Mouse (Mus musculus): ENCODE measurements around the gene Gemin5.

The Gemin5 gene

DNA sequence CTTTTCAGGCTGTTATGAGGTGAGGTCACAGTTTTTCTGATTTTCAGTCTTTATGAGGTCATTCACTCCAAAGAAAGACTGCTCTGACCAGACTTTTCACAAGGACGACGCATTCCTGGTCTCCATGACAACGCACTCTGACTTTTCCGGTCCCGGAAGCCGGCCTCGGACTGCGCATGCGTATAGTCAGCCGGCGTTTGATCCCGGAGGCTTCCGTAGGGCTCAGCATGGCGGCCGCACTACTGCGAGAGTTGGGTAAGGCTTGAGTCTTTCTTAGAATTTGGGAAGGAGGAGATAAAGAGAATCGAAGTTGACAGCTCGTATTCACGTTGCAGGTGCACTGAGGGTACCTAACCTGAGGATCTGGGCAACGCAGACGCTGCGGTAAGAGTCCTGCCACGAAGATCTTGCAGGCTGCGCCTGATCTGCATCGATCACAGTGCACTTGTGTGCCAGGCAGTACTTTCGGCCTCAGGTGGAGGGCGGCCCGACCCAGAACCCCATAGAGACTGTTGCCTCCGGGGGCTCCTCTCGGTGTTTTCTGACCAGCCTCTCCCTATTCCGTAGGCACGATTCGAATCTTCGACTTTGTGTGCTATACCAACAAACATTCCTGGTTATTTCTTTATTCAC lies 3.2 kb upstream of the Gemin5 start, which contains the start of gene Mrpl22:
Gene Mrpl22 (plus strand): TSS at position 203 of the 633 bp plus-strand sequence.
- in situ Hi-C loops (cut with MboI, MseI): loop anchor here (5.0 kb wide), 2 partner anchors 41 to 121 kb away; no protein-coding TSS in a partner anchor

GRCm38 (mm10) chr11:58169666-58170065 lies 1.3 kb upstream of the Gemin5 start:
- in situ Hi-C loops (cut with MboI, MseI): loop anchor here (5.0 kb wide), 2 partner anchors 43 to 123 kb away; no protein-coding TSS in a partner anchor

GRCm38 (mm10) chr11:58167822-58168166 lies 545 bp downstream of the Gemin5 start:
- in situ Hi-C loops (cut with MboI, MseI): no loop called here

- in situ Hi-C loops (cut with MboI, MseI): no loop called here
Measured at GRCm38 (mm10) chr11:58165072-58165471, 3.3 kb downstream of the Gemin5 start.

DNA sequence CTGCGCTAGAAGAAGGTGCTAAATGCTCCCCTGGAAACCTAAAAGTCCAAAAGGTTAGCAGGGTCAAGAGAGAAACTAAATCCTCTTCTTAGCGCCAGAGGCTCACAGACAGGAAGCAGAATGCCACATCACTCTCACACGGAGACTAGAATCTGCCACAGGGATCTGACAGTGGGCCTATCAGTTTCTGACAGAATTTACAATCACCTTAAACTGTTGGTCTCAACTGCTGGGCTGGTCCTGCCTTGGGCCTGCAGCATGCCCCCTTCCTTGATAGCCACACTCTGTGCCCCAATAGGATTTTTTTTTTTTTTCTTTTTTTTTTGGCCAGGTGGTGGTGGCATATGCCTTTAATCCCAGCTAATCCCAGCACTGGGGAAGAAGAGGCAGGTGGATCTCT lies 11.5 kb downstream of the Gemin5 start:
- in situ Hi-C loops (cut with MboI, MseI): no loop called here

DNA sequence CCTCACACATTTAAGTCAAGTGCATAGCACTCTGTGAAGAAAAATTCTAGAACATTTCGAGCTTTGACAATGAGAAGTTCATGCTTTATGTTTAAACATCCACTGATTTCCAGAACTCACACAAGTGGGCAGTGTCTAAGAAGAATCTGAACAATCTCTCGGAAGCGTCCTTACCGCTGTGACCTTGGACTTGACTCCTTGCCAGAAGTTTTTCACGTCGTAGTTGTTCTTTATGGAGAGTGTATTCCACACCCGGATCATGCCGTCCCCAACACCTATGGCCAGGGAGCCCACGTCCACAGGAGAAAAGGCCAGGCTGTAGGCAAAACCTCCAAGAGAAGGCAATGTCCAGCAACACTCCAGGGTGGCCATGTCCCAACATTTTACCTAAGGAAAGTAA lies 12.9 kb downstream of the Gemin5 start:
- in situ Hi-C loops (cut with MboI, MseI): no loop called here

DNA sequence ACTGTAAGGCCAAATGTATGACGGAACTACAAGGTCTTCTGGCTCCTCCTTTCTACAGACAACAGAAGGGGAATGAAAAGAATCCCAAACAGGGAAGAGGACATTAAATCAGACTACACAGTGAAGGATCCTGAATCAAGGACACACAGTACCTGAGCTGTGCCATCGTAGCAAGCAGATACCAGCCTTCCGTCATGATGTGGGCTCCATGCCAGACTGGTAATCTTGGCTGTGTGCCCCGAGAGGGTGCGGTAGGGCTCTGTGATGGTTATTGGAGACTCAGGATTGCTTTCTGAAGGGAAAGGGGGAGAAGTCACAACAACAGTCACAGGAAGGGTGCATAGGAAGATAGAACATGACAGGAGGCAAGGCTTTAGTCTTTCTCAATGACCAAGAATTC lies 22.1 kb downstream of the Gemin5 start:
- in situ Hi-C loops (cut with MboI, MseI): no loop called here

GRCm38 (mm10) chr11:58143704-58144426 lies 24.5 kb downstream of the Gemin5 start:
- in situ Hi-C loops (cut with MboI, MseI): no loop called here

DNA sequence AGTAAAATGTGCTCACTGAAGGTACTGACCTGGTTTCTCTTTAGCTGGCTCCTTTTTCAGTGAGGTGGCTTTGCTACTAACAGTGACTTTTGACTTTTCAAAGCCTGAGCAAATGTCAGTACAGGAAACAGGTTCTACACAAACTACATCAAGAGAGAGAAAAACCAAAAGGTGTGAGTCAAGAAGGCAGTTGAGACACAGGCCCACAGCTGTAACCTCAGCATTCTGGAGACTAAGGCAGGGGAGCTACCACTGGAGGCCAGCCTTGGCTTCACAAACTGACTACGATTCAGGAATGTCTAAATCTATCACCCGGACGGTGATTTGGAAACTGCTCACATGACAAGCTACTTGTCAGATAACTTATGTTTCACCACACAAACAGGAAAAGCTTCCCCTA lies 28.9 kb downstream of the Gemin5 start:
- in situ Hi-C loops (cut with MboI, MseI): no loop called here

DNA sequence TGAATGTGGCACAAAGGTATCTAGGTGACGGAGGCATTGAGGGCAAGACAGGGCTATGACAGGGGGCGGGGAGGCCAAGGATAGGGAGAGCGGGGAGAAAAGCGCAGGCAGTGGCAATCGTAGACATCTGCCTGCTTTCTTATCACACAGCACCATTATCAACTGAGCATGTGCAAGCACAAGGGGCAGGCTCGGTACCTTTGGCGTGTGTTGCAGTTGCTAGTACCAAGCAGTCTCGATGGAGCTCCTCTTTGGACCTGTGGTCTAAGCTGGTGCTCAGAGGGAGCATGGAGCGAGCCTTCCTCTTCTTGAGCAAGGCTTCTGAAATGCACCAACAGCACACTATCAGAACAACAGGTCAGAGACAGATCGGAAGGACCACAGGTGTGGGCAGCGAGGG lies 29.5 kb downstream of the Gemin5 start:
- in situ Hi-C loops (cut with MboI, MseI): no loop called here

- in situ Hi-C loops (cut with MboI, MseI): no loop called here
Measured at GRCm38 (mm10) chr11:58136677-58137076, 31.7 kb downstream of the Gemin5 start.

- in situ Hi-C loops (cut with MboI, MseI): no loop called here
Measured at GRCm38 (mm10) chr11:58135296-58135695, 33.0 kb downstream of the Gemin5 start.

DNA sequence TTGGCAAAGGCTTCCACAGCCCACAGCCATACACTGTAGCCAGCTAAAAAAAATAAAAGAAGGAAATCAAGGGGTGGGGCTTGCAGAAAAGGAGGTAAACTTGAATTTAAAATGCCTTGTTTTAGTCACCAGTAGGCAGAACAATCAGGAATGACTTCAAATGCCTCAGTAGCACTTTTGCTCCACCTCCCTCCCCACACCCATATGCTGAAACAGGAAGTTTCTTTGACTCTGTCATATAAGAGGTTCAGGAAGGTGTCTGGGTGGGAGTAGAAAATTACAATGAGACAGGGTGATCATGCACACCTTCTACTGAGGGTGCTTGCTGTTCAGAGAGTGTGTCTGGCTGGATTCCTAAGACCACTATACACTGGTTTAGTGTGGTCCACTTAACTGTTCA lies 33.5 kb downstream of the Gemin5 start:
- in situ Hi-C loops (cut with MboI, MseI): no loop called here

DNA sequence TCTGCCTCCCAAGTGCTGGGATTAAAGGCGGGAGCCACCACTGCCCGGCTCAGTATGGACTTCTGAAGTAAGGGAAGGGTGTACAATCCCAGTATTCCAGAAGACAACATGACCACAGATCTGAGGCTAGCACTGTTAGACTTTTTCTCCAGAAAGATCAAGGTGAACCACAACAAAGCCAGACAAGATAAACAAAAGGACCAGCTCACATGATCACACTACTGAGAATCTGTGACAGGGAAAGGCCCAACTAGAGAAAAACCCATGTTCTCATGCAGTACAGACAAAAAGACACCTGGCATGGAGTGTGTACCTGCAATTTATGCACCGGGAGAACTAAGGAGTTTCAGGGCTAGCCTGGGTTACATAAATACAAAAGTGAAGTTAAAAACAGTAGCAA lies 36.3 kb downstream of the Gemin5 start:
- in situ Hi-C loops (cut with MboI, MseI): no loop called here

GRCm38 (mm10) chr11:58129302-58129843 lies 39.0 kb downstream of the Gemin5 start:
- in situ Hi-C loops (cut with MboI, MseI): no loop called here

DNA sequence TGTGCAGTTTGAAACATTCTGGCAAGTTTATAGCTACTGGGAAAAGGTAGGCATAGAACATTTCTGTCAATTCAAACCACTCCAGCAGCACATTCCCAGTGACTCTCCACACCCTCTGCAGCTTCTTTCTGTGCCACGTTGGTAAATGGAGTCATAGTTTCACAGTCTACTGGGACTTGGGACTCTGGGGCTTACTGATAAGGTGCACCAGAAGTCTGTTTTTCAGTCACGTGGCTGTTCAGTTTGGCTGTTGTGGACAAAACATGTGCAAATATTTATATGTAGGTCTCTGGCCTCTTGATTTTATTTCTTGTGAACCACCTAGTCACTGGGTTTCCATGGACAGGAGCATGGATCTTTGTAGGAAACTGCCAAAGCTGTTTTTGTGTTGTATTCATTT lies 40.8 kb downstream of the Gemin5 start:
- in situ Hi-C loops (cut with MboI, MseI): no loop called here

DNA sequence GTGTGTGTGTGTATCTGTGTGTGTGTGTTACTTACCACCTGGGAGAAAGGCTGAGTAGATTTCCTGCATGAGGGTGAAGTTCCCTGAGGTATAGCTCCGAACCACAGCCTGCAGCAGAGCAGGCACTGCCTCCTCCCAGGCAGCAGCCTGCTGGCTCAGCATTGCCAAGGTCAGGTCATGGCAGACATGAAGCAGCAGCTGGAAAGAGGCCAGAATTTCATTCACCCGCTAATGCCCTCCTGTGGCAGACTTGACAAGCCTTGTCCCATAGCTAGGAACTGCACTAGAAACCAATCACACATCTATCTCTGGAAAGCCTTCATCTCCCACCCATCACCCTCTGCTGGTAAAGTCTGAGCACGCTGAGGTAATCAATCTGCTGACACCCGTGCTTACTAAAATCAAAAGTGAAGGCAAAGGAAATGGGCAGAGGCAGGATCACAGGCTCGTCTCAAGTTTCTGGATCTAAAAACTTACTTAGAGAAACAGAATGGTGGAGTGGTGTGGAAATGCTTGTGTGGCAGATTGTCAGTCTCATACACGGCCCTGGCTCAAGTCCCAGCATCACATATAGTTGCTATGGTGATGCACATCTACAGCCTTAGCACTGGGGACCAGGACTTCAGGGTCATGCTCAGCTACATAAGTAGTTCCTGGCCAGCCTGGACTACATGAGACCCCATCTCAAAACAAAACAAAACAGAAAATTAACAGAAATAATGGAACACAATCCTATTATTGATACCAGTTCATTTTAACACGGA lies 41.8 kb downstream of the Gemin5 start:
- in situ Hi-C loops (cut with MboI, MseI): no loop called here

GRCm38 (mm10) chr11:58125021-58125420 lies 43.3 kb downstream of the Gemin5 start:
- in situ Hi-C loops (cut with MboI, MseI): no loop called here

DNA sequence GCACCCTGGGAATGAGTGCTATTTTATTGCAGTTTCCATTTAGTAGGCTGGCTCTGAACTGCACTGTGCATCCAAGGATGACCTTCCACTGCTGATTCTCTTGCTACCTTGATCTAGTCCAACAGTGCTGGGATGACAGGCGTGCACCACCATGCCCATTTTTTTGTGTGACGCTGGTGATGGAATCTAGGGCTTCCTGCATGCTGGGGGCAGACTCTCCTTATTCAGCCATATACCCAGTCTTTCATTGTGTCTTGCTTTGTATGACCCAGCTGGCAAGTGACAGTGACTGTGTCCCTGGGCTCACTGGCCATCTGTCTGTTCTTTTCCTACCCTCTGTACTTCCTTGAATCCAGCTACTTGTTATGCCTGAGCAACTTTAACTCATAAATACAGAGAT lies 44.6 kb downstream of the Gemin5 start:
- in situ Hi-C loops (cut with MboI, MseI): no loop called here

- in situ Hi-C loops (cut with MboI, MseI): no loop called here
Measured at GRCm38 (mm10) chr11:58121351-58121750, 47.0 kb downstream of the Gemin5 start.

DNA sequence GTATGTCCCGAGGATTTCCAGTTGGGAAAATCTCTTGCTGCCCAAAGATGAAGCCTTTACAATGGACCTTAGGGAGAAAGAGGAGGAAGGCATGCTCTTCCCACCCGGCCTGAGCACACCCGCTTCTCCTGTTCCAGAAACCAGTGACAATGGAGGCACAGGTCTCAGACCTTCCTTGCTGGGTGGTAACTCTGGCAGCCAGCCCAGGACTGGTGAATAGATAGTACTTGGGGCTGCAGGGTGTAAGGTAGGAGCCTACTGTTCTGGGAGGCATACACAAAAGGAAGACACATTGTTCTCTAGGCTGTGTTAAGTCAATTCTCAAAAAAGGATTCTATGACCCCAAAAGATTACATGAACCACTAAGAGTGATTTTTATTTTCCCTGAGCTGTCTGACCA lies 47.7 kb downstream of the Gemin5 start:
- in situ Hi-C loops (cut with MboI, MseI): no loop called here

DNA sequence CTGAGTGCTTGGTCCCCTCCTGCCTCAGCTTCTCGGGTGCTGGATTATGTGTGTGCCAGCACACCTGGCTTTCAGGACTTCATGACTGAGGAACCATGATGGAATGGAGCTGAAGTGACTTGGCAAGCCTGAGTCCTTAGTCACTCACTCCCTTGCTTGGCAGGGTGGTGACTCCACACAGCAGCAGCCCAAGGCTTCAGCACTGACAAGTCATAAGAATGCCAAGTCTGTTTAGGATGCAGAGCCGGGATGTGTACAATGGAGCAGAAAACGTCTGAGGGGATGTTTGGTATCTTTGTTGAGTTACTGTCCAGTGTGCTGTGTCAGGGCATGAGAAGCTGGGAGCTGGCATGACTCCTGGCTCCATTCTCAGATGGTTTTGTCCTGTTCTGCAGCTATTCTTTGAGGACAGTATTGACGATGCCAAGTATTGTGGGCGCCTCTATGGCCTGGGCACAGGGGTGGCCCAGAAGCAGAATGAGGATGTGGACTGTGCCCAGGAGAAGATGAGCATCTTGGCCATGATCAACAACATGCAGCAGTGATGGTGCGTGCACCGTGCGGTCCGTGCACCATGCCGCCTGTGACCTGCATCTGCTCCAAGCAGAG lies 51.2 kb downstream of the Gemin5 start:
- in situ Hi-C loops (cut with MboI, MseI): no loop called here

All from T-helper 1 cell (primary cell).